Mouse (Mus musculus): ENCODE results near the gene Dennd1a.

The Dennd1a gene

GRCm38 (mm10) chr2:37782002-37782401 is 505.2 kb downstream of the Dennd1a start:
- in situ Hi-C loops (cut with MboI; ENCODE audit: low pct_unique_long_range_greater_than_20kb in 1 of 2, low sequenced_read_pairs in 2 of 2, unreplicated experiment in 1 of 2), result no loop called here

- in situ Hi-C loops (cut with MboI; ENCODE audit: low pct_unique_long_range_greater_than_20kb in 1 of 2, low sequenced_read_pairs in 2 of 2, unreplicated experiment in 1 of 2), result no loop called here
These were observed 505.8 kb downstream of the Dennd1a start for GRCm38 (mm10) chr2:37781421-37781820.

DNA sequence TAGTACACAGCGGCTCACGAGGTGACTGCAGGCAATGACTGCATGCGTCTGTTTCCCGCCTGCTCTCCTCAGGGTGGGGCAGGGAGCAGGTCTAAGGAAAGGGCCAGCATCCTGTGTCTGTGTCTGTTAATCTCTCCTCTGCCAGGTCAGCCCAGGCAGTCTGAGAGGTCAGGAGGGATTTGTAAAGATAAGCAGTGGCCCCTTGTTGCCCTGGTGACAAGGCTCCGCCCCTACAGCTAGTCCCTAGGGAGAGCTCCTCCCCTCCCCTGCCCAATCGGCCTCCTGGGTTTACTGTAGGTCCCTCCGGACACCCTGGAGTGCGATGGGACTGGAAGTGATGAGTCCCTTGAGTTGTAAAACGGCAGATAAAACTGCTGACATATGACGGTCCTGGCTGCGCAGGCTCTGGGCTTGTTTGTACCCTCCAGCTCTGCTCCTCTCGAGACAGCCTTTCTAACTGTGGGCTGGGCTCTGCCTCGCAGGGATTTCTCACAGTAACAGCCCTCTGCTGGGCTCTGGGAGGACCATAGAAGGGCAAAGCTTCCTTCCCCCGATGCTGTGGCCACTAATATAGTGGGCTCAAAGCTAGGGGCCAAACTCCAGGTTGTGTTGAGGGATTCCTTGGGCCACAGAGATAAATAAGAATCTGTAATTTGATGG is 506.8 kb downstream of the Dennd1a start:
- in situ Hi-C loops (cut with MboI; ENCODE audit: low pct_unique_long_range_greater_than_20kb in 1 of 2, low sequenced_read_pairs in 2 of 2, unreplicated experiment in 1 of 2), result no loop called here

DNA sequence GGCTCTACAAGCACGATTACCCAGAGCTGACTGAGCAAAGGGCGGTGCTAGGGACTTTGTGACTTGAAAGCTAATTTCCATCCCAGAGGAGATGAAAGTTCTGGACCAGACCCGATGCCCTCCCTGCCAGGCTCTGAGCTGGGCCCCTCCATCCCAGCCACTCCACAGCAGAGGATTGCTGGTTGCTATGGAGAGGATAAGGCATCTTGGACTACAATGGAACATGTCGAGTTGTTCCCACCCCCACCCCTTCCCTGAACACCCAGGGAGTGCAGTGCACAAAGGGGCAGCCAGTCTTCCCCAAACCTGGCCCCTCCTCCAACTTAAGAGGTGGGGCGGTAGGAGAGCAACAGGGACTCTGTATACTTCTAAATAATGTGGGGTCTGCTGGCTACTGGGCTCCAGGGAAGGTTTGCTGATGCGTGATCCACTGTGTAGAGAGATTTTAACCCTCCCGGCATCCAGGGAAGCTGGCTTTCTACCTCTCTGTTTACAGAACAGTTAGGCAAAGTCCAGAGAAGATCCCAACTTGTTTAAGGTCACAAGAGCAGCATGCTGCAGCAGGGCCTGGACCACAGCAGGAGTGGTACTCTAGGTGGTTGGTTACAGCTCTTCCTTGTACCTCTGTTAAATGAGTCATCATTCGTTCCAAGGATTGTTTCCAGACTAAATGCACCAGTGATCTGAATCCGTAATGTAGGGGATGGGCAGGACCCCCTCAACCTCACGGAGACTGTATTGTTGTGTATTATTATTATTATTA is 509.1 kb downstream of the Dennd1a start:
- in situ Hi-C loops (cut with MboI; ENCODE audit: low pct_unique_long_range_greater_than_20kb in 1 of 2, low sequenced_read_pairs in 2 of 2, unreplicated experiment in 1 of 2), result no loop called here

DNA sequence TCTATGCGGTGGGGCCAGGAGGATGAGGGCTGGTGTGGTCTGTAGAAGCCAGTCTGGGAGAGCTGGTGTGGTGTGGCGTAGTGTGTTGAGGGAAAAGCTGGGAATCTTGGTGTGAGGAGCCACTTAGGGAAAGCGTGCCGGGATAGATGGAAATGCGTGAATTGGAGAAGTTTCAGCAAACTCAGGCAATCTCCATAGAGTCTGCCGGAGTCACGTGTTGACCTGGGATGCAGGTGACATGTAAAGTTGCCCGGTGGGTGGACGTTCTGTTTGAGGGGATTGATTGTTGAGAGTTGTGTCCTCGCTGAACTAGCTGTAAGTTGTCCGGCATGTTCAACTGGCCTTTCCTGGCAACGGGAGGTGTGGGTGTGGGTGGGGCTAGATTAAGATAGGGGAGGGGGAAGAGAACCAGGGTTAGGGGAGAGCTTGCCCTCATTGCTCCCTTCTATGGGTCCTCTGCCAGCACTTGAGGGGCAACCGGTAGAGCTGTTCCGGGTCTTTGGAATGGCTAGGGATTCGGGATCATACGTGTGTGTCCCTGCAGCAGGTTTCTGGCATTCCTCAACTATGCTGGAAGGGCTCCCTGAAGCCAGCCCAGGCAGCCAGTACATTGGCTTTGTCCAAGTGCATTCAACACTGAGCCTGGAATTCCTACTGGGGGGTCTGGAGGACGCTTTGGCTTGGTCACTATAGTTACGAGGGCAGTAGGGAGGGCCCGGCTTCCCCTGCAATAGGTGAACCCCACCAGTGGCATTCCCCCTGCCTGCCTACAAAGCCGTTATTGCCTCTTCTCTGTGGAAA is 510.4 kb downstream of the Dennd1a start:
- in situ Hi-C loops (cut with MboI; ENCODE audit: low pct_unique_long_range_greater_than_20kb in 1 of 2, low sequenced_read_pairs in 2 of 2, unreplicated experiment in 1 of 2), result no loop called here

- in situ Hi-C loops (cut with MboI; ENCODE audit: low pct_unique_long_range_greater_than_20kb in 1 of 2, low sequenced_read_pairs in 2 of 2, unreplicated experiment in 1 of 2), result no loop called here
These were observed 511.2 kb downstream of the Dennd1a start, which contains the start of gene Crb2 for GRCm38 (mm10) chr2:37776016-37776415. Gene Crb2, plus strand, starts transcription at chr2:37776249.

GRCm38 (mm10) chr2:37774571-37774970 is 512.6 kb downstream of the Dennd1a start:
- in situ Hi-C loops (cut with MboI; ENCODE audit: low pct_unique_long_range_greater_than_20kb in 1 of 2, low sequenced_read_pairs in 2 of 2, unreplicated experiment in 1 of 2), result no loop called here

- in situ Hi-C loops (cut with MboI; ENCODE audit: low pct_unique_long_range_greater_than_20kb in 1 of 2, low sequenced_read_pairs in 2 of 2, unreplicated experiment in 1 of 2), result no loop called here
These were observed 515.4 kb downstream of the Dennd1a start for GRCm38 (mm10) chr2:37771618-37772285.

- in situ Hi-C loops (cut with MboI; ENCODE audit: low pct_unique_long_range_greater_than_20kb in 1 of 2, low sequenced_read_pairs in 2 of 2, unreplicated experiment in 1 of 2), result no loop called here
These were observed 517.4 kb downstream of the Dennd1a start for GRCm38 (mm10) chr2:37769793-37770192.

- in situ Hi-C loops (cut with MboI; ENCODE audit: low pct_unique_long_range_greater_than_20kb in 1 of 2, low sequenced_read_pairs in 2 of 2, unreplicated experiment in 1 of 2), result no loop called here
These were observed 518.3 kb downstream of the Dennd1a start for GRCm38 (mm10) chr2:37768903-37769302.

DNA sequence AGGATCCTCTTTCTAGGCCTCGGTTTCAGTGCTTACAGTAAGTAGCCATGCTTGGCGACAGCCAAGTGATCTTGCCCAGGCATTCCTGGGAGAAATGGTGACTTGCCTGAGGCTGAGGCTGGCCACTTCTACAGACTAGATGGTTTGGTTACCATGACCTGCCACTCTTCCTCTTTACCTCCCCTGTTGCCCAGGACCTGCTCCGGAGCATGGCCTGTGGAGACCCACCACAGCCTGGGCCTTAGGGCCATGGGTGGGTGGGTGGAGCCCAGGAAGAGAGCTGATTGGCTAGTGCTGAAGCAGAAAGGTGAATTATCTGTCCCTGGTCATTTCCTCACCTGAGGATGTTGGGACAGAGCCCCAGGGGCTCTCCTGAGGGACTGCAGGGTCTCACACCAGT is 519.5 kb downstream of the Dennd1a start:
- in situ Hi-C loops (cut with MboI; ENCODE audit: low pct_unique_long_range_greater_than_20kb in 1 of 2, low sequenced_read_pairs in 2 of 2, unreplicated experiment in 1 of 2), result no loop called here

- in situ Hi-C loops (cut with MboI; ENCODE audit: low pct_unique_long_range_greater_than_20kb in 1 of 2, low sequenced_read_pairs in 2 of 2, unreplicated experiment in 1 of 2), result no loop called here
These were observed 520.1 kb downstream of the Dennd1a start for GRCm38 (mm10) chr2:37767080-37767547.

DNA sequence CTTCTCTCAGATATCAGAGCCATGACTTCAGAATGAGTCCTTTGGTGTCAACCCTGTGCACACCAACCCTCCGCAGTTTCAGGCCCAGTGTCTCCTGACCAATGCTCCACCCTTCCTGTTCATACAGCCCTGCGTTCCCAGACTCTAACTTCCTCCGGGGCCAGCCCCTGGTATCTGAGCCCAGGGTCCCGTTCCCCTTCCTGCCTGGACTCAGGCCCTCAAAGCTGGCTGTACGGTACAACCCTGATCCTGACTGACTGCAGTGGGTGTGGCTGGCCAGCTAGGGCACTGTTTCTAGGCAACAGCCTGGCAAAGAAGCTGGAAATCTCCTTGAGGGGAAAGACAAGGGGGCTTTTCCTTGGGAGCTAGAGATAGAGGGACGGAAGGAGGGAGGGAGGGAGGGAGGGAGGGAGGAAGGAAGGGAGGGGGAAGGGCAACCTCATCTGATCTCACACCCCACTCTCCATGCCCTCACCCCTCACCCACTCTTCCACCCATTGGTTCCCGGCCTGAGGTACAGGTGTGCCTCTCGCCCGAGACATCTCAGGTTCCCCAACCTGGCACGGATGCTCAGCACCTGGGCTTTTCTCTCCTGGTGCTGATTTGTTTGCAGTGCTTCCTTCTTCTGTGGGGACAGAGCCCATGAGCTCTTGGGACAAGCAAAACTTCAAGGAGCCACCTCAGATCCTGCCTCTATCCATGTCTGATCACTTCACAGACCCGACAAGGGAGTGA is 521.0 kb downstream of the Dennd1a start:
- in situ Hi-C loops (cut with MboI; ENCODE audit: low pct_unique_long_range_greater_than_20kb in 1 of 2, low sequenced_read_pairs in 2 of 2, unreplicated experiment in 1 of 2), result no loop called here

GRCm38 (mm10) chr2:37765082-37765483 is 522.1 kb downstream of the Dennd1a start:
- in situ Hi-C loops (cut with MboI; ENCODE audit: low pct_unique_long_range_greater_than_20kb in 1 of 2, low sequenced_read_pairs in 2 of 2, unreplicated experiment in 1 of 2), result no loop called here

GRCm38 (mm10) chr2:37764514-37764913 is 522.7 kb downstream of the Dennd1a start:
- in situ Hi-C loops (cut with MboI; ENCODE audit: low pct_unique_long_range_greater_than_20kb in 1 of 2, low sequenced_read_pairs in 2 of 2, unreplicated experiment in 1 of 2), result no loop called here

DNA sequence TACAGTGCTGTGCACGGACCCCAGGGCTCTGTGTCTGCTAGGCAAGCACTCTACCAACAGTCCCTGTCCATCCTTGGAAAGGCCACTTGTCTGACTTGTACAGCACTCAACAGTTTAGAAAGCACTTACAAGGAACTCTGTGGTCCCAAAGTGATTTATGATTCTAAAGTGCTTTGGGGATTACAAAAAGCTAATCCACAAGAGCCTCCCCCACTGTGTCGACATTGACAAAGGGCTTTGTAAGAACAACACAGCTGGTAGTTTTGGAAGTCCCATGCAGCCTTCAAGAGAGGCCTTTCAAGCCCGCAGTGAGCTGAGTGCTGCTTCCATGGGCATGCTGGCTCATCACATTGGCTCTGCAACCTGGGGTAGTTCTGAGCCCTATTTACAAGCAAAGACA is 523.6 kb downstream of the Dennd1a start:
- in situ Hi-C loops (cut with MboI; ENCODE audit: low pct_unique_long_range_greater_than_20kb in 1 of 2, low sequenced_read_pairs in 2 of 2, unreplicated experiment in 1 of 2), result no loop called here

DNA sequence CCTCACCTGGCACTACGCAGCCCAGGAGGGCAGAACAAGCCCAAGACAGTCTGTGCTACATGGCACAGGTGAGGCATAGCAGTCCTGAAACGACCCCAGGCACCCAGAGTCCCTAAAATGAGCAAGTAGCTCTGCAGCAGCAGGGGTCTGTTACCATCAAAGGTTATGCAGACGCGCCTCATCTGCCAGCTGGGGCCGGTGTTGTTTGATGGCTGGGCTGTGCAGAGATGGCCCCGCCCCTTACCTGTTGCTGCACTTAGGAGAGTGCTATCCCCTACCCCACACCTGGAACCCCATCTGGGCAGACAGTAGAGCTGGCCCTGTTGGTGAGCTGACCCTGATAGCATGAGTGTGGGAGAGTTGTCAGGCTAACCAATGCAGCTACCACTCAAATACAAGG is 526.6 kb downstream of the Dennd1a start:
- in situ Hi-C loops (cut with MboI; ENCODE audit: low pct_unique_long_range_greater_than_20kb in 1 of 2, low sequenced_read_pairs in 2 of 2, unreplicated experiment in 1 of 2), result no loop called here

Data from mouse embryonic stem cell (cell line).